23 mouse cellular contexts compared by ENCODE assay signal in the genomic region with DNA sequence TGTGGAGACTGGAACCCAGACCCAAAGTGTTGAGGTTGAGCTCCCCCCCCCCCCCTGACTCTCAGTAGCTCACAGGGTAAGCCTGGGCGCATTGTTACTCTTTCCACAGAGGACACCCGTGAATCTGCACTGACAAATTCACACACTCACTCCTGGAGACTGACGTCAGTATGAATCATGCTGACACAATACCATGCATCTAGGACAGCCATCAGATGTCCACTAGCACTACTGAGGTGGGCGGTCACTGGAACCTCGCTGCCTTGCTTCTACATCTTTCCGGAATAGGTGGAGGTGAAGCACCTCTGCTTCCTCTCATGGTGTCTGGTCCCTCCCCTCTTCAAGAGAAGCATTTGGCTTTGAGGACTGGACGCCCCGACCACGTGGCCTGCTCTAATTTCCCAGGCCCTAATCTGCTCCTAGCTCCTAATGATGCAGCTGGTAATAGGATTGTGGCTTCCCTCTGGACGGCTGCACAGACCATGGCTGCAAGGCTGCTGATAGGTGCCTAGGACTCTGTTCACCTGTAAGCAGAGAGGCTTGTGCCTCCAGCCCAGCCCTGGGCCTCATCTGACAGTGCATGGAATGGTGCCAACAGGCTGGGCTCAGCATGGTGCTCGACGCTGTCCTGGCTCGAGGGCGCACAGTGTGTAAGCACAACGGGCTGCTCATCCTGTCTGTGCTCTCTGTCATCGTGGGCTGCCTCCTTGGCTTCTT. TPM values are rescaled to one million over a fixed set of nuclear protein-coding genes. Genes with fewer than 3 reads are reported as not detected.
DNase-seq lines count a peak whose midpoint lies in the region; ATAC-seq lines count a peak whose summit lies in the region.
"Had no signal": no experiment of that assay in that cellular context is flagged by ENCODE, and none has a peak within 500 bp of the region (broad histone marks: within the 10 kb centered on the region; RNA-seq: fewer than 3 reads in every experiment).

A gene (plus strand): TSS at position 367 of the 717 bp plus-strand sequence.

- H3K4me2 ChIP-seq in heart, embryonic 15.5 days, result no peak within 1 kb of the TSS
- H3K4me2 ChIP-seq in lung, embryonic 15.5 days, result no peak within 1 kb of the TSS
- H3K4me2 ChIP-seq: forebrain, embryonic 12.5 days; liver, embryonic 12.5 days had no signal

- H3K27me3 ChIP-seq in heart, embryonic 15.5 days, result 0 out of 2 replicates have a peak, but pooled peaks cover 4% of the 10 kb centered on the region
- H3K27me3 ChIP-seq in lung, embryonic 15.5 days, result no peaks in the 10 kb centered on the region
- H3K27me3 ChIP-seq: forebrain, embryonic 12.5 days; liver, embryonic 12.5 days had no signal

- no peak within 1 kb of the TSS for H3K27ac ChIP-seq in heart, embryonic 15.5 days
- H3K27ac ChIP-seq in lung, embryonic 15.5 days, result no peak within 1 kb of the TSS
- H3K27ac ChIP-seq: forebrain, embryonic 12.5 days; liver, embryonic 12.5 days had no signal

- H3K36me3 ChIP-seq in heart, embryonic 15.5 days, result no peaks in the 10 kb centered on the region
- no peaks in the 10 kb centered on the region for H3K36me3 ChIP-seq in lung, embryonic 15.5 days
- H3K36me3 ChIP-seq: forebrain, embryonic 12.5 days; G1E; liver, embryonic 12.5 days had no signal

- H3K9ac ChIP-seq in heart, embryonic 15.5 days, result no peak within 1 kb of the TSS
- H3K9ac ChIP-seq in lung, embryonic 15.5 days, result no peak within 1 kb of the TSS
- H3K9ac ChIP-seq: forebrain, embryonic 12.5 days; liver, embryonic 12.5 days had no signal

- intact Hi-C loops in heart, postnatal 36 days (cut with DNase I), result no loop called here

- H3K4me3 ChIP-seq in heart, embryonic 15.5 days, result no peak within 1 kb of the TSS
- H3K4me3 ChIP-seq in lung, embryonic 15.5 days, result no peak within 1 kb of the TSS
- H3K4me3 ChIP-seq: forebrain, embryonic 12.5 days; liver, embryonic 12.5 days had no signal

- 0 out of 2 replicates have a peak, but pooled peaks cover 3% of the 10 kb centered on the region for H3K4me1 ChIP-seq in heart, embryonic 15.5 days (replicated peaks)
- peaks cover under 1% of the 10 kb centered on the region; the same call in 1 of the 2 replicates for H3K4me1 ChIP-seq in lung, embryonic 15.5 days
- H3K4me1 ChIP-seq: forebrain, embryonic 12.5 days had no signal

- DNase-seq in adrenal gland, adult 2 months, result peak; percentile 28
- DNase-seq in adrenal gland, adult 8-10 months, result no peak
- no peak for DNase-seq in heart, postnatal 36 days
- no peak for DNase-seq in lung, postnatal 25 days (ENCODE audit: low spot score)
- DNase-seq in retina, postnatal 1 day, result peak; percentile 80
- DNase-seq: cerebellum, adult 2 months; cerebellum, postnatal 36 days; gastrocnemius, postnatal 10 days; kidney, adult 8-10 months; kidney, postnatal 4 days; layer of hippocampus, adult 9-11 months; lung, adult 2 months; thymus, postnatal 36 days had no signal

- 70% methylated on average over 16 of the region's 16 CpGs for WGBS in heart, embryonic 15.5 days
- 74% methylated on average over 16 of the region's 16 CpGs for WGBS in lung, embryonic 15.5 days

- H3K9me3 ChIP-seq in heart, embryonic 15.5 days (replicated peaks), result no peaks in the 10 kb centered on the region
- H3K9me3 ChIP-seq in lung, embryonic 15.5 days, result no peaks in the 10 kb centered on the region
- H3K9me3 ChIP-seq: forebrain, embryonic 12.5 days; G1E; liver, embryonic 12.5 days had no signal

- ATAC-seq in heart, embryonic 15.5 days (replicated peaks; ENCODE audit: insufficient number of reproducible peaks, insufficient read depth, low FRiP score, low read depth), result 0 out of 2 replicates have a peak, but pooled peaks have one; percentile 44
- ATAC-seq in lung, embryonic 15.5 days (ENCODE audit: borderline replicate concordance, extremely low read depth, low FRiP score, low TSS enrichment), result peak; percentile 51; the same call in 1 of the 2 replicates
- no peak for ATAC-seq in megakaryocyte progenitor cell, adult 5-6 weeks (replicated peaks; ENCODE audit: poor library complexity)
- ATAC-seq: inflammation-experienced regulatory T-cells, adult 6 months; liver, embryonic 12.5 days; midbrain, embryonic 16.5 days had no signal

RNA-seq across cellular contexts. Expression of the gene that starts here (rescaled TPM):
- under 1 TPM; 0.20 to 0.48 TPM for total RNA-seq in adrenal gland, adult 2 months (2021)
- 0.20 and 0.22 TPM in 2 replicates for polyA plus RNA-seq in adrenal gland, adult 2 months (2012; rRNA removed)
- under 1 TPM; 0.35 to 0.73 (median 0.49) TPM for total RNA-seq in adrenal gland, adult 8-10 months (2022)
- 0.05 TPM in 2 replicates for polyA plus RNA-seq in heart, embryonic 15.5 days (2015; fragmentation: Nextera tagmentation; extraction: Ambion mirVana)
- total RNA-seq in heart, postnatal 36 days (2021), result under 1 TPM; 0.27 to 0.33 TPM
- 0.10 TPM in 1 of 2 replicates, not detected in the other for polyA plus RNA-seq in lung, embryonic 15.5 days (2015; fragmentation: Nextera tagmentation; extraction: Ambion mirVana)
- total RNA-seq in megakaryocyte progenitor cell, adult 5-6 weeks (2015), result not detected in 2 replicates
- total RNA-seq in megakaryocyte progenitor cell, adult 5-6 weeks (2017), result not detected in 2 replicates
- total RNA-seq: gastrocnemius, postnatal 10 days had no signal
- polyA plus RNA-seq: forebrain, embryonic 12.5 days; G1E; hindbrain, embryonic 11.5 days; inflammation-experienced regulatory T-cells, adult 6 months; limb, embryonic 11.5 days; liver, embryonic 12.5 days; midbrain, embryonic 16.5 days had no signal

Comparison
In these comparisons a context has a peak if more than half of its experiments do, and no peak if none do; other contexts are left out.
1. Peak in DNase-seq in adrenal gland, adult 2 months; RNA of the gene not detected or under 1 TPM.
2. Peak in ATAC-seq in heart, embryonic 15.5 days; RNA of the gene not detected or under 1 TPM.
3. Peak in ATAC-seq in lung, embryonic 15.5 days; RNA of the gene not detected or under 1 TPM.